Comparison of ENCODE assay signal across 8 mouse cellular contexts in the genomic region with DNA sequence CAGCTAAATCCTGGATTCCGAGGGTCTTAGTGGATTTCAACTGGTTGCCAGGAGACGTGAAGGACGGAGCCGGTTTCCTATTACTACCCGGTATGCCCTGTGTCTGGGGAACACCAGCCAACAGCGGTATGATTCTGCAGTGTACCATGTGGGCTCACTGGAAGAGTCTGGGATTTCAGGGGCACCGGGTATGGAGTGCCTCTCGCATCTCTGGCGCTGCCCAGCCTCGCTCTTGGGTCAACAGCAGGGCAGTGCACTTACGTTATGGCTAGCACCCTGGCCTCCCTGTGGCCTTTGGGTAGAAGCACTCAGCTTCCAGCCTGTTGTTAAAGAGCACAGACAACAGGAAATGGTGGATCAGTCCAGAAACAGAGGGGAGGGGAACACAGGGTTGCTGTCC. TPM values are rescaled to one million over a fixed set of nuclear protein-coding genes. Genes with fewer than 3 reads are reported as not detected.
DNase-seq lines count a peak whose midpoint lies in the region; ATAC-seq and TF ChIP-seq lines count a peak whose summit lies in the region.

No protein-coding gene starts in this region.

- peak overlapping the region; percentile 15; the same call in 1 of the 2 replicates for H3K4me3 ChIP-seq in heart, embryonic 16.5 days (ENCODE audit: low read length)
- no peak overlapping the region for H3K4me3 ChIP-seq in hindbrain, embryonic 12.5 days
- H3K4me3 ChIP-seq in liver, adult 2 months (ENCODE audit: insufficient read depth, low read depth, low read length), result no peak overlapping the region
- no peak overlapping the region for H3K4me3 ChIP-seq in neural tube, embryonic 15.5 days (replicated peaks)

- no peak for TF ChIP-seq CTCF in liver, adult 2 months (IDR thresholded peaks at IDR 0.05; ENCODE audit: low read depth, low read length)

- H3K4me2 ChIP-seq in heart, embryonic 16.5 days (ENCODE audit: low read depth, low read length), result peak overlapping the region; percentile 27
- peak overlapping the region; percentile 34 for H3K4me2 ChIP-seq in hindbrain, embryonic 12.5 days (replicated peaks)
- peak overlapping the region; percentile 43 for H3K4me2 ChIP-seq in neural tube, embryonic 15.5 days

- no peak for ATAC-seq in heart, embryonic 16.5 days (replicated peaks; ENCODE audit: extremely low read depth, insufficient read depth, low FRiP score)
- ATAC-seq in hindbrain, embryonic 12.5 days (ENCODE audit: low FRiP score), result no peak
- ATAC-seq in neural tube, embryonic 15.5 days (ENCODE audit: low FRiP score), result no peak
- ATAC-seq in erythroblast, adult 5-6 weeks (replicated peaks; ENCODE audit: low FRiP score, poor library complexity, severe bottlenecking), result no peak

- H3K4me1 ChIP-seq in heart, embryonic 16.5 days (ENCODE audit: control insufficient read depth, insufficient read depth, low read length), result peaks cover 17% of the 10 kb centered on the region
- H3K4me1 ChIP-seq in hindbrain, embryonic 12.5 days, result peaks cover 36% of the 10 kb centered on the region
- 0 out of 2 replicates have a peak, but pooled peaks cover 3% of the 10 kb centered on the region for H3K4me1 ChIP-seq in liver, adult 2 months (ENCODE audit: control insufficient read depth, insufficient read depth, low read length)
- H3K4me1 ChIP-seq in neural tube, embryonic 15.5 days, result peaks cover 45% of the 10 kb centered on the region

- H3K79me2 ChIP-seq in liver, adult 2 months (ENCODE audit: control insufficient read depth, insufficient read depth, low read length), result no peaks in the 10 kb centered on the region

- no peaks in the 10 kb centered on the region for H3K36me3 ChIP-seq in heart, embryonic 16.5 days (ENCODE audit: control insufficient read depth, insufficient read depth)
- H3K36me3 ChIP-seq in hindbrain, embryonic 12.5 days, result no peaks in the 10 kb centered on the region
- no peaks in the 10 kb centered on the region for H3K36me3 ChIP-seq in liver, adult 2 months (ENCODE audit: control insufficient read depth, insufficient read depth, low read length)
- no peaks in the 10 kb centered on the region for H3K36me3 ChIP-seq in neural tube, embryonic 15.5 days

- no peak for DNase-seq in heart, adult 8-10 months (ENCODE audit: low spot score)
- DNase-seq in liver, adult 2 months (ENCODE audit: extremely low read depth, low read depth, low spot score), result peak; percentile 20
- DNase-seq in spleen, postnatal 4 days (ENCODE audit: low spot score in 2 of 2), result no peak
- no peak for DNase-seq in left cerebral cortex, postnatal 14 days (ENCODE audit: low spot score in 2 of 2)

- no peaks in the 10 kb centered on the region for H3K9me3 ChIP-seq in heart, embryonic 16.5 days (replicated peaks; ENCODE audit: control insufficient read depth, low read length)
- H3K9me3 ChIP-seq in hindbrain, embryonic 12.5 days (replicated peaks), result no peaks in the 10 kb centered on the region
- H3K9me3 ChIP-seq in neural tube, embryonic 15.5 days (replicated peaks), result no peaks in the 10 kb centered on the region

- intact Hi-C loops in left cerebral cortex, postnatal 14 days (cut with DNase I), result loop anchor here (5.0 kb wide), 1 partner anchor 501 kb away; no protein-coding TSS in a partner anchor

- no peak overlapping the region for H3K9ac ChIP-seq in heart, embryonic 16.5 days (ENCODE audit: low read length)
- H3K9ac ChIP-seq in hindbrain, embryonic 12.5 days, result no peak overlapping the region
- H3K9ac ChIP-seq in liver, adult 2 months (ENCODE audit: low read depth, low read length), result no peak overlapping the region
- H3K9ac ChIP-seq in neural tube, embryonic 15.5 days (replicated peaks), result no peak overlapping the region

- H3K27me3 ChIP-seq in heart, embryonic 16.5 days (ENCODE audit: control insufficient read depth, insufficient read depth, low read length), result 0 out of 2 replicates have a peak, but pooled peaks cover 5% of the 10 kb centered on the region
- peaks cover 46% of the 10 kb centered on the region for H3K27me3 ChIP-seq in hindbrain, embryonic 12.5 days
- H3K27me3 ChIP-seq in liver, adult 2 months (ENCODE audit: control insufficient read depth, insufficient read depth, low read length), result 0 out of 2 replicates have a peak, but pooled peaks cover 3% of the 10 kb centered on the region
- peaks cover 49% of the 10 kb centered on the region for H3K27me3 ChIP-seq in neural tube, embryonic 15.5 days (replicated peaks)

- TF ChIP-seq POLR2A in liver, adult 2 months (IDR thresholded peaks at IDR 0.05; ENCODE audit: extremely low read depth, insufficient read depth, low read length), result no peak

- WGBS in heart, embryonic 16.5 days, result 15% methylated on average over 11 of the region's 11 CpGs
- WGBS in hindbrain, embryonic 12.5 days, result 7% methylated on average over 11 of the region's 11 CpGs
- 31% methylated on average over 11 of the region's 11 CpGs for WGBS in liver, adult 2 months
- WGBS in neural tube, embryonic 15.5 days, result 15% methylated on average over 11 of the region's 11 CpGs

- no peak overlapping the region for H3K27ac ChIP-seq in heart, embryonic 16.5 days (ENCODE audit: low read length)
- H3K27ac ChIP-seq in hindbrain, embryonic 12.5 days, result no peak overlapping the region
- H3K27ac ChIP-seq in liver, adult 2 months (replicated peaks; ENCODE audit: insufficient read depth, low read depth, low read length), result no peak overlapping the region
- no peak overlapping the region for H3K27ac ChIP-seq in neural tube, embryonic 15.5 days (replicated peaks)

RNA-seq across cellular contexts. Expression of gene Npr3, which starts 1.1 kb away (rescaled TPM):
- polyA plus RNA-seq in heart, embryonic 16.5 days (2015; fragmentation: Nextera tagmentation; extraction: Ambion mirVana), result 7.6 and 8.1 TPM in 2 replicates
- 10 to 100 TPM; 26.1 to 39.5 (median 29.2) TPM for total RNA-seq in heart, adult 8-10 months (2022)
- 5.3 and 5.5 TPM in 2 replicates for polyA plus RNA-seq in hindbrain, embryonic 12.5 days (2016; fragmentation: Nextera tagmentation; extraction: Ambion mirVana)
- total RNA-seq in liver, adult 2 months (2014; rRNA removed), result 1.4 and 2.3 TPM in 2 replicates
- 0.73 and 0.87 TPM in 2 replicates for polyA plus RNA-seq in liver, adult 2 months (2012; rRNA removed)
- 1.4 and 2.5 TPM in 2 replicates for polyA plus RNA-seq in neural tube, embryonic 15.5 days (2015; fragmentation: Nextera tagmentation; extraction: Ambion mirVana)
- 10 to 100 TPM; 10.8 to 13.4 TPM for total RNA-seq in left cerebral cortex, postnatal 14 days (2021)
- total RNA-seq in erythroblast, adult 5-6 weeks (2015; ENCODE audit: low replicate concordance), result not detected in 2 replicates
- total RNA-seq in erythroblast, adult 5-6 weeks (2017; ENCODE audit: low replicate concordance), result not detected in 2 replicates
